Mouse (Mus musculus) skeletal muscle tissue, adult 2 months (tissue): Measurements from ENCODE around the gene Gm10277.

Experiments
- DNase-seq: peaks from one replicate; pipeline ENCODE4 v3.0.0-alpha.2; 2012; ENCODE audit warnings: low read depth, low spot score

The Gm10277 gene

GRCm38 (mm10) chr11:77787707-77788106, at the start of gene Gm10277:
Gene Gm10277 (minus strand): TSS chr11:77787747.
- no peak for DNase-seq

GRCm38 (mm10) chr11:77836751-77837150, 49.2 kb upstream of the Gm10277 start:
- no peak for DNase-seq

- DNase-seq, result no peak
Measured at GRCm38 (mm10) chr11:77836290-77836689, 48.7 kb upstream of the Gm10277 start.

GRCm38 (mm10) chr11:77835109-77835508, 47.6 kb upstream of the Gm10277 start:
- no peak for DNase-seq

GRCm38 (mm10) chr11:77832541-77832940, 45.0 kb upstream of the Gm10277 start:
- DNase-seq, result no peak

- DNase-seq, result no peak
Measured at GRCm38 (mm10) chr11:77830875-77831274, 43.3 kb upstream of the Gm10277 start.

GRCm38 (mm10) chr11:77829043-77829841, 41.7 kb upstream of the Gm10277 start:
- DNase-seq, result no peak

GRCm38 (mm10) chr11:77828163-77828562, 40.6 kb upstream of the Gm10277 start:
- DNase-seq, result no peak

- DNase-seq, result peak; percentile 68
Measured at GRCm38 (mm10) chr11:77827241-77827995, 39.9 kb upstream of the Gm10277 start.

GRCm38 (mm10) chr11:77826311-77826710, 38.8 kb upstream of the Gm10277 start:
- DNase-seq, result no peak

- DNase-seq, result no peak
Measured at GRCm38 (mm10) chr11:77825853-77826252, 38.3 kb upstream of the Gm10277 start.

GRCm38 (mm10) chr11:77822781-77823180, 35.2 kb upstream of the Gm10277 start:
- no peak for DNase-seq

- DNase-seq, result no peak
Measured at GRCm38 (mm10) chr11:77821648-77822047, 34.1 kb upstream of the Gm10277 start.

GRCm38 (mm10) chr11:77816003-77816402, 28.5 kb upstream of the Gm10277 start:
- DNase-seq, result peak; percentile 84

- peak; percentile 94 for DNase-seq
Measured at GRCm38 (mm10) chr11:77813969-77814368, 26.4 kb upstream of the Gm10277 start.

GRCm38 (mm10) chr11:77810018-77810417, 22.5 kb upstream of the Gm10277 start:
- DNase-seq, result no peak

GRCm38 (mm10) chr11:77809215-77809614, 21.7 kb upstream of the Gm10277 start:
- DNase-seq, result no peak

GRCm38 (mm10) chr11:77808051-77808465, 20.5 kb upstream of the Gm10277 start:
- no peak for DNase-seq

GRCm38 (mm10) chr11:77806855-77807254, 19.3 kb upstream of the Gm10277 start:
- DNase-seq, result no peak

- peak; percentile 80 for DNase-seq
Measured at GRCm38 (mm10) chr11:77806218-77806617, 18.7 kb upstream of the Gm10277 start.

- peak; percentile 82 for DNase-seq
Measured at GRCm38 (mm10) chr11:77802341-77802865, 14.9 kb upstream of the Gm10277 start.

- DNase-seq, result peak; percentile 87
Measured at GRCm38 (mm10) chr11:77800869-77801701, 13.5 kb upstream of the Gm10277 start.
